Mouse (Mus musculus): ENCODE data around the gene Sppl2c.

DNA sequence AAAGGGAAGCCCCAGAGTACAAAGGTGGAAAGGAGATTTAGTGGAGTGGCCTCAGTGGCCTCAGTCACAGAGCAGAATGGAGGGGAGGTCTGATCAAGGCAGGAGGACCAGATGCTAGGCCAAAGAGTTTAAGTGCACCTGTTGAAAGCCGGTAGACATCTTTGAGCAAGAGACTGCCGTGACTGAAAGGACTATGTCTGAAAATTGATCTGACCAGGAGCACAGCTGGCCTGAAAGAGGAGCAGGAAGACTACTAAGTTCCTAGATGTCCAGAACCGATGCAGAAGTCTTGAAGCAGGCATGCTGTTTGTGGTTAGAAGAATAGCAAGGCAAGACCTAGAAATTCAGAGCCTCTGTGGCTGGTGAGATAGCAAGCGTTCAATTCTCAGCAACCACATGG, 43.3 kb downstream of the Sppl2c start:
- no peak for TF ChIP-seq EP300 (IDR thresholded peaks at IDR 0.05; ENCODE audit: low read depth)
- no peak for TF ChIP-seq CTCF (IDR thresholded peaks at IDR 0.05; ENCODE audit: low read depth)

Measured in heart, postnatal 0 days (tissue).